Mouse (Mus musculus): Measurements from ENCODE around the gene Uaca. TPM values are rescaled to one million over a fixed set of nuclear protein-coding genes. Genes with fewer than 3 reads are reported as not detected.
A peak's percentile ranks its signal among the peaks of the same experiment; 100 is the strongest.

Uaca gene
- polyA plus RNA-seq, 1 experiment from 2014 or later: 17.1 TPM

DNA sequence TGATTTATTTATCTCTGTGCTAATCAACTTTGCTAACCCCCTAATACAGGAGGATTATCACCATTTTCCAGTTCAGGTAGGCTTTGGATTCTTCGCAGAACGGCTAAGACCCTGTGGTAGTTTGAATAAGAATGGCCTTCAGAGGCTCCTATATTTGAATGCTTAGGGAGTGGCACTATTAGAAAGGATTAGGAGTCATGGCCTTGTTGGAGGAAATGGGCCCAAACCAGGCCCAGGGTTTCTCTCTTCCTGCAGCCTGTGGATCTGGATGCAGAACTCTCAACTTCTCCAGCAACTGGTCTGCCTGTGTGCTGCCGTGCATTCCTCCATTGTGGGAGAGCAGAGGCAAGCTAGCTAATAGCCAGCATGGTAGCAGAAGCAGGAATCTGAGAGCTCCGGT lies 27.2 kb downstream of the Uaca start:
- Histone ChIP-seq H3K9ac (ENCODE audit: low read length) (no peak overlapping the region), H3K27ac (replicated peaks in 1 of 2; ENCODE audit: control insufficient read depth in 1 of 2, insufficient read depth in 1 of 2, low read depth in 2 of 2, low read length in 2 of 2) (no peak overlapping the region), H3K4me1 (ENCODE audit: control insufficient read depth in 2 of 2, insufficient read depth in 2 of 2, low read length in 2 of 2) (peaks cover 2 to 13% of the 10 kb centered on the region in 2 experiments), H3K36me3 (ENCODE audit: control insufficient read depth, insufficient read depth, low read length) (no peaks in the 10 kb centered on the region), H3K9me3 (ENCODE audit: control insufficient read depth, low read length) (no peaks in the 10 kb centered on the region), H3K4me2 (ENCODE audit: low read length) (no peak overlapping the region), H3K27me3 (ENCODE audit: control insufficient read depth, insufficient read depth, low read length) (no peaks in the 10 kb centered on the region), H3K4me3 (ENCODE audit: control insufficient read depth in 1 of 2, insufficient read depth in 1 of 2, low read depth in 1 of 2, low read length in 2 of 2) (no peak overlapping the region)
- ATAC-seq (ENCODE audit: insufficient number of reproducible peaks, insufficient read depth, low FRiP score, low read depth): no peak
- 89% methylated on average over 4 of the region's 4 CpGs for WGBS

DNA sequence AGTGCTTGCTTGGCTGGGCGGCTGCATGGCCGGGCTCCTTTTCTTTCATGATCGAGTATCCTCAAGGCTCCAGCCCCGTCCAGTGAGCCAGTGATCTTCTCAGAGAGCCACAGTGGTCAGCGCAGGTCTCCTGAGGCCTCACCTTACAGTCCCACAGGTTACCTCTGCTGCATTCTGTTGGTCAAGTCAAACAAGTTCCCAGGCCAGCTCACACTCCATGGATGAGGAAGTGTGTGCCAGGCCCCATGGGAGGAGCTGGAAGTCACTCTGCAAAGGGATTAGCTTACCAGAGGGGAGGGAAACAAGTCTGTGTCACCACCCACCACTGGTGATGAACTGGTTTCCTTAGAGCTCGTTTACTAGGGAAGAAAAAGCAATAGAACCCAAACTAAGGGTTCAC lies 28.3 kb downstream of the Uaca start:
- H3K27ac ChIP-seq (replicated peaks in 1 of 2; ENCODE audit: control insufficient read depth in 1 of 2, insufficient read depth in 1 of 2, low read depth in 2 of 2, low read length in 2 of 2): no peak overlapping the region
- H3K4me1 ChIP-seq (ENCODE audit: control insufficient read depth in 2 of 2, insufficient read depth in 2 of 2, low read length in 2 of 2): peaks cover 2 to 9% of the 10 kb centered on the region in 2 experiments
- no peak for ATAC-seq (ENCODE audit: insufficient number of reproducible peaks, insufficient read depth, low FRiP score, low read depth)
- H3K9me3 ChIP-seq (ENCODE audit: control insufficient read depth, low read length): no peaks in the 10 kb centered on the region
- no peaks in the 10 kb centered on the region for H3K36me3 ChIP-seq (ENCODE audit: control insufficient read depth, insufficient read depth, low read length)
- no peak overlapping the region for H3K4me2 ChIP-seq (ENCODE audit: low read length)
- H3K4me3 ChIP-seq (ENCODE audit: control insufficient read depth in 1 of 2, insufficient read depth in 1 of 2, low read depth in 1 of 2, low read length in 2 of 2): no peak overlapping the region
- no peak overlapping the region for H3K9ac ChIP-seq (ENCODE audit: low read length)
- no peaks in the 10 kb centered on the region for H3K27me3 ChIP-seq (ENCODE audit: control insufficient read depth, insufficient read depth, low read length)
- 90% methylated on average over 6 of the region's 6 CpGs for WGBS

DNA sequence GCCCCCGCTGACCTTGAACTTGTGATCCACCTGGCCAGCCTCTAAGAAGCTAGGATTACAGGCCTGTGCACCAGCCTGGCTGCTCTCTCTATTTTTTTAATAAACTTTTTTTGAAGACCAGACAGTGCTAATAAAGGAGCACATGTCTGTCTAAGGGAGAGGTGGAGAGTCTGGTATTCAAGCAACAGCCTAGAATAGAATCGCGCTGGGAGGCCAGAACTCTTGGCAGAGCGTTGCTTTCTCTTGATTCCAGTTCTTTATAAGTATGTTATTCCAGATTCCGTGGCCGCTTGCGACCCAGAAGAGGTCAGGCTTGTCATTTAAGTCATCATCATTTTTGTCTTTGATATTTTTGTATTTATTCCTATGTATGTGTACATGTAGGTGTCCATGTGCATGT lies 31.2 kb downstream of the Uaca start:
- no peak for ATAC-seq (ENCODE audit: insufficient number of reproducible peaks, insufficient read depth, low FRiP score, low read depth)
- 71% methylated on average over 7 of the region's 7 CpGs for WGBS

DNA sequence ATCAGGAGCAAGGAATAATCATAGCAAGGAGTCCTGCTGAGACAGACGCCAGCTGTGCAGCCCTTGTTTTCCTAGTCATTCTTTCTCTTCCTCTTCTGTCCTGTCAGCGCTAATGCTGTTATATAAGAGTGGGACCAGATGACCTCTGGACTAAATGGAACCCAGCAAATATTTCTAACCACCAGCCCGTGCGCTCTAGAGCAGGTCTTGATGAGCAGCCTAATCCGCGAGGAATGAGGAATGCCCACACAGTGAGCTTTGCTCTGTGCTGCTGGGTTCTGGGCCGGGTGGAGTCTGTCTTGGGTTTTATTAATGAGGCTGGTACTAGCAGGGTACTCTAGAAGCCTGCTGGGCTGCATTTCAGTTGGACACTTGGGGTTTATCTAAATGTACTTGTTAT lies 32.4 kb downstream of the Uaca start:
- 59% methylated on average over 7 of the region's 7 CpGs for WGBS
- H3K9me3 ChIP-seq (ENCODE audit: control insufficient read depth, low read length): no peaks in the 10 kb centered on the region

More for the DNA sequence above, 31.2 kb downstream of the Uaca start:
- Histone ChIP-seq H3K4me2 (ENCODE audit: low read length) (no peak overlapping the region), H3K4me3 (ENCODE audit: control insufficient read depth in 1 of 2, insufficient read depth in 1 of 2, low read depth in 1 of 2, low read length in 2 of 2) (no peak overlapping the region), H3K27me3 (ENCODE audit: control insufficient read depth, insufficient read depth, low read length) (no peaks in the 10 kb centered on the region), H3K9me3 (ENCODE audit: control insufficient read depth, low read length) (no peaks in the 10 kb centered on the region), H3K4me1 (ENCODE audit: control insufficient read depth in 2 of 2, insufficient read depth in 2 of 2, low read length in 2 of 2) (peaks cover 9 to 12% of the 10 kb centered on the region in 2 experiments), H3K9ac (ENCODE audit: low read length) (no peak overlapping the region), H3K27ac (replicated peaks in 1 of 2; ENCODE audit: control insufficient read depth in 1 of 2, insufficient read depth in 1 of 2, low read depth in 2 of 2, low read length in 2 of 2) (peak overlapping the region; percentile 12 to 41; a peak in 1 of 4 replicates), H3K36me3 (ENCODE audit: control insufficient read depth, insufficient read depth, low read length) (no peaks in the 10 kb centered on the region)

DNA sequence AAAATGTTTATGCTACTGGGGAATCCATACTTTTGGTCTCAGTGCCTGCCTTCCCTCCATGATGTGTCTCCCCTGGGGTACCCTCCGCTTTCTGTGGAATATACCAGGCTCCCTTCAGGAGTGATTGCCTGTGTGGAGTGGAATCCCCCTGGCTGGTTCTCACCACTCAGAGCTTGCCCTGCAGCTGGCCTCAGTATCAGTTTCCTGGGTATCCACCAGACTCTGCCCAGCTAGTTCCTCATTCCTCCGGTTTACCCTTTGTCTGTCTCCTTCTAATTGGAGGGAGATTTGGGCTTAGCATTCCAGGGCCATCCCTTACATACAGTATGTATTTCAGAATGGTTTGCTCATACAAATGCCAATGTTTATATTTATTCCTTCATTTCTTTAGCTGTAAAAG lies 33.9 kb downstream of the Uaca start:
- 65% methylated on average over 2 of the region's 2 CpGs for WGBS
- no peak overlapping the region for H3K4me3 ChIP-seq (ENCODE audit: control insufficient read depth in 1 of 2, insufficient read depth in 1 of 2, low read depth in 1 of 2, low read length in 2 of 2)
- H3K4me2 ChIP-seq (ENCODE audit: low read length): no peak overlapping the region; the same call in 1 of the 2 replicates
- no peak for ATAC-seq (ENCODE audit: insufficient number of reproducible peaks, insufficient read depth, low FRiP score, low read depth)
- no peaks in the 10 kb centered on the region for H3K9me3 ChIP-seq (ENCODE audit: control insufficient read depth, low read length)
- H3K36me3 ChIP-seq (ENCODE audit: control insufficient read depth, insufficient read depth, low read length): no peaks in the 10 kb centered on the region
- peaks cover 9 to 12% of the 10 kb centered on the region in 2 experiments for H3K4me1 ChIP-seq (ENCODE audit: control insufficient read depth in 2 of 2, insufficient read depth in 2 of 2, low read length in 2 of 2)
- H3K27ac ChIP-seq (replicated peaks in 1 of 2; ENCODE audit: control insufficient read depth in 1 of 2, insufficient read depth in 1 of 2, low read depth in 2 of 2, low read length in 2 of 2): 0 out of 4 replicates have a peak overlapping the region, but pooled peaks of 1 of the 2 experiments have one; percentile 19
- no peaks in the 10 kb centered on the region for H3K27me3 ChIP-seq (ENCODE audit: control insufficient read depth, insufficient read depth, low read length)
- H3K9ac ChIP-seq (ENCODE audit: low read length): 0 out of 2 replicates have a peak overlapping the region, but pooled peaks have one; percentile 13

More for the DNA sequence above, 32.4 kb downstream of the Uaca start:
- Histone ChIP-seq H3K27ac (replicated peaks in 1 of 2; ENCODE audit: control insufficient read depth in 1 of 2, insufficient read depth in 1 of 2, low read depth in 2 of 2, low read length in 2 of 2) (no peak overlapping the region), H3K9ac (ENCODE audit: low read length) (no peak overlapping the region), H3K4me3 (ENCODE audit: control insufficient read depth in 1 of 2, insufficient read depth in 1 of 2, low read depth in 1 of 2, low read length in 2 of 2) (no peak overlapping the region), H3K27me3 (ENCODE audit: control insufficient read depth, insufficient read depth, low read length) (no peaks in the 10 kb centered on the region), H3K36me3 (ENCODE audit: control insufficient read depth, insufficient read depth, low read length) (no peaks in the 10 kb centered on the region), H3K4me2 (ENCODE audit: low read length) (no peak overlapping the region), H3K4me1 (ENCODE audit: control insufficient read depth in 2 of 2, insufficient read depth in 2 of 2, low read length in 2 of 2) (peaks cover 9 to 12% of the 10 kb centered on the region in 2 experiments)
- no peak for ATAC-seq (ENCODE audit: insufficient number of reproducible peaks, insufficient read depth, low FRiP score, low read depth)

DNA sequence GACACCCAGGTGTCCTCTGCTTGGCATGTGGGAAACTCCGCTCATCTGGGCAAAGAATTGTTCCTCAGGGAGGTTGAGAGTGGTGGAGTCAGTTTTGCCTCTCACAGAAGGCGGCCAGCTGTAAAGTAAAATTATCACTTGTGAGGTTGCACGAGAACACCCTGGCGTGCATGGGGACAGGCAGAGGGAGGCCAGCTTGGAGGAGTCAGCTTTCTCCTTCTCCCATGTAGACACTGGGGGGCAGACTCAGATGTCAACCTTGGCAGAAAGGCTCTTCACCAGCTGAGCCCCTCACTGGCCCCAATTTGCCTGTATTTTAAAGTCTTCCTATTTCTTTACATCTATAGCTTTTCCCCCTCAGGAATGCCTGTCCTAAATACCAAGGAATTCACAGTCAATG lies 35.3 kb downstream of the Uaca start:
- no peak overlapping the region for H3K27ac ChIP-seq (replicated peaks in 1 of 2; ENCODE audit: control insufficient read depth in 1 of 2, insufficient read depth in 1 of 2, low read depth in 2 of 2, low read length in 2 of 2)
- 71% methylated on average over 4 of the region's 4 CpGs for WGBS
- no peak for ATAC-seq (ENCODE audit: insufficient number of reproducible peaks, insufficient read depth, low FRiP score, low read depth)
- no peaks in the 10 kb centered on the region for H3K36me3 ChIP-seq (ENCODE audit: control insufficient read depth, insufficient read depth, low read length)
- no peaks in the 10 kb centered on the region for H3K27me3 ChIP-seq (ENCODE audit: control insufficient read depth, insufficient read depth, low read length)
- H3K9ac ChIP-seq (ENCODE audit: low read length): no peak overlapping the region
- H3K4me1 ChIP-seq (ENCODE audit: control insufficient read depth in 2 of 2, insufficient read depth in 2 of 2, low read length in 2 of 2): peaks cover 9 to 12% of the 10 kb centered on the region in 2 experiments
- H3K4me3 ChIP-seq (ENCODE audit: control insufficient read depth in 1 of 2, insufficient read depth in 1 of 2, low read depth in 1 of 2, low read length in 2 of 2): no peak overlapping the region
- no peak overlapping the region for H3K4me2 ChIP-seq (ENCODE audit: low read length)
- H3K9me3 ChIP-seq (ENCODE audit: control insufficient read depth, low read length): 0 out of 2 replicates have a peak, but pooled peaks cover 3% of the 10 kb centered on the region

DNA sequence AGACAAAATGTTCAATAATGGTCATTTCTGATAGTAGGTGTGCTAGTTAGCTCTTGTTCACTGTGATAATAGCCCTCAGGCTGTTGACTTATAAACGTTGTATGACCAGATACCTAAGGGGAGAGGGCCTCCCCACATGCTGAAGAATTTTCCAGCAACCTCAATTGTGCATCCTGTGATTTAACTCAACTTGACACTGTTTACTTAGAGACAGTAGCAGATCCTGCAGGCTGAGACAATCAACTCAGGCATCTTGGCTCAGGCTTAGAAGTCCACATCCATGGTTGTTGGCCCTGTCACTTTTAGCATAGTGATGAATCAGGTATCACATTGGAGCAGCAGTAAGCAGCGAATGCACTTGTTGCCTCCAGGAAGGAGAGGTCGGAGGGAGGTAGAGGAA lies 35.7 kb downstream of the Uaca start:
- no peak for ATAC-seq (ENCODE audit: insufficient number of reproducible peaks, insufficient read depth, low FRiP score, low read depth)
- H3K27me3 ChIP-seq (ENCODE audit: control insufficient read depth, insufficient read depth, low read length): no peaks in the 10 kb centered on the region
- H3K36me3 ChIP-seq (ENCODE audit: control insufficient read depth, insufficient read depth, low read length): no peaks in the 10 kb centered on the region
- peaks cover 9 to 11% of the 10 kb centered on the region in 2 experiments for H3K4me1 ChIP-seq (ENCODE audit: control insufficient read depth in 2 of 2, insufficient read depth in 2 of 2, low read length in 2 of 2)
- H3K27ac ChIP-seq (replicated peaks in 1 of 2; ENCODE audit: control insufficient read depth in 1 of 2, insufficient read depth in 1 of 2, low read depth in 2 of 2, low read length in 2 of 2): no peak overlapping the region
- H3K4me3 ChIP-seq (ENCODE audit: control insufficient read depth in 1 of 2, insufficient read depth in 1 of 2, low read depth in 1 of 2, low read length in 2 of 2): no peak overlapping the region
- 64% methylated on average over 3 of the region's 3 CpGs for WGBS
- H3K9me3 ChIP-seq (ENCODE audit: control insufficient read depth, low read length): 0 out of 2 replicates have a peak, but pooled peaks cover 3% of the 10 kb centered on the region
- no peak overlapping the region for H3K9ac ChIP-seq (ENCODE audit: low read length)
- no peak overlapping the region for H3K4me2 ChIP-seq (ENCODE audit: low read length)

DNA sequence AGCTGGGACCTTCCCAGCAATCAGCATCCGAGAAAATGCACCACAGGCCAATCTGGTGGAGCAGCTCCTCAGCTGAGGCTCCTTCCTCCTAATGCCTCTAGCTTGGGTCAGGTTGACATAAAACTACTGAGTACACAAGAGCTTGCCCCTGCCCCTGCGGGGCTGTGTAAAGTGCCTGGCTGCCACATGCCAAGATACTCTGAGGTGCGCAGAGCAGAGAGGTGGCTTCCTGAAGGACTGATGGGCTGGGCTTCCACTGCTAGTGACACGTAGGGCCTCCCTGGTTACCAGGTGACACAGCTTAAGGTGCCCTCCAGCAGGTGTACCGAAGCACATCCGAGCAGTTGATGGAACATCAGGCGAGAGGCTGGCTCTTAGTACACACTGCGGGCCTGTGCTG lies 37.9 kb downstream of the Uaca start:
- Histone ChIP-seq H3K27ac (replicated peaks in 1 of 2; ENCODE audit: control insufficient read depth in 1 of 2, insufficient read depth in 1 of 2, low read depth in 2 of 2, low read length in 2 of 2) (no peak overlapping the region), H3K9me3 (ENCODE audit: control insufficient read depth, low read length) (0 out of 2 replicates have a peak, but pooled peaks cover 3% of the 10 kb centered on the region), H3K36me3 (ENCODE audit: control insufficient read depth, insufficient read depth, low read length) (no peaks in the 10 kb centered on the region), H3K27me3 (ENCODE audit: control insufficient read depth, insufficient read depth, low read length) (no peaks in the 10 kb centered on the region), H3K4me3 (ENCODE audit: control insufficient read depth in 1 of 2, insufficient read depth in 1 of 2, low read depth in 1 of 2, low read length in 2 of 2) (no peak overlapping the region), H3K9ac (ENCODE audit: low read length) (no peak overlapping the region), H3K4me2 (ENCODE audit: low read length) (no peak overlapping the region), H3K4me1 (ENCODE audit: control insufficient read depth in 2 of 2, insufficient read depth in 2 of 2, low read length in 2 of 2) (peaks cover 17 to 18% of the 10 kb centered on the region in 2 experiments)
- no peak for ATAC-seq (ENCODE audit: insufficient number of reproducible peaks, insufficient read depth, low FRiP score, low read depth)
- WGBS: 93% methylated on average over 8 of the region's 8 CpGs

Measured in heart, embryonic 14.5 days (tissue).